Comparison of ENCODE assay signal across 8 mouse cellular contexts in genomic region chr1:191834825-191835224, GRCm38 (mm10). TPM values are rescaled to one million over a fixed set of nuclear protein-coding genes. Genes with fewer than 3 reads are reported as not detected.
DNase-seq lines count a peak whose midpoint lies in the region; ATAC-seq and TF ChIP-seq lines count a peak whose summit lies in the region.

No protein-coding gene starts in this region.

- no peak for TF ChIP-seq EP300 in heart, postnatal 0 days (IDR thresholded peaks at IDR 0.05; ENCODE audit: low read depth)

- H3K4me2 ChIP-seq in forebrain, embryonic 11.5 days (ENCODE audit: low read depth, low read length, severe bottlenecking), result no peak overlapping the region
- 0 out of 2 replicates have a peak overlapping the region, but pooled peaks have one; percentile 25 for H3K4me2 ChIP-seq in heart, postnatal 0 days (ENCODE audit: low read depth, low read length)
- no peak overlapping the region for H3K4me2 ChIP-seq in lung, embryonic 14.5 days

- peak; percentile 84 for DNase-seq in forebrain, embryonic 11.5 days (ENCODE audit: low spot score)
- peak; percentile 79 for DNase-seq in heart, postnatal 0 days (ENCODE audit: low spot score)
- peak; percentile 86 for DNase-seq in kidney, postnatal 14 days
- DNase-seq in lung, embryonic 14.5 days, result peak; percentile 90
- DNase-seq in ovary, postnatal 14 days (ENCODE audit: low spot score), result peak; percentile 60
- DNase-seq in thymus, postnatal 25 days, result peak; percentile 62

- peaks cover 49% of the 10 kb centered on the region for H3K4me1 ChIP-seq in E14TG2a.4 (replicated peaks; ENCODE audit: low read depth, low read length)
- H3K4me1 ChIP-seq in bone marrow macrophage, adult 2 months (ENCODE audit: control insufficient read depth, insufficient read depth, low read length), result peaks cover 4% of the 10 kb centered on the region; the same call in 1 of the 2 replicates
- H3K4me1 ChIP-seq in forebrain, embryonic 11.5 days (replicated peaks; ENCODE audit: control insufficient read depth, insufficient read depth, low read length), result no peaks in the 10 kb centered on the region; the same call in 1 of the 2 replicates
- H3K4me1 ChIP-seq in heart, postnatal 0 days (ENCODE audit: control insufficient read depth, insufficient read depth), result peaks cover 11% of the 10 kb centered on the region
- no peaks in the 10 kb centered on the region for H3K4me1 ChIP-seq in lung, embryonic 14.5 days (ENCODE audit: insufficient read depth)

- H3K27me3 ChIP-seq in E14TG2a.4 (ENCODE audit: insufficient read depth, low read length), result no peaks in the 10 kb centered on the region
- H3K27me3 ChIP-seq in forebrain, embryonic 11.5 days (ENCODE audit: control insufficient read depth, insufficient read depth, low read length), result no peaks in the 10 kb centered on the region
- no peaks in the 10 kb centered on the region for H3K27me3 ChIP-seq in heart, postnatal 0 days (ENCODE audit: control insufficient read depth, insufficient read depth, low read length)
- H3K27me3 ChIP-seq in lung, embryonic 14.5 days (ENCODE audit: insufficient read depth, low read length), result no peaks in the 10 kb centered on the region

- no peaks in the 10 kb centered on the region for H3K9me3 ChIP-seq in E14TG2a.4 (ENCODE audit: low read length)
- H3K9me3 ChIP-seq in forebrain, embryonic 11.5 days (ENCODE audit: control insufficient read depth, low read length), result no peaks in the 10 kb centered on the region
- H3K9me3 ChIP-seq in heart, postnatal 0 days (replicated peaks; ENCODE audit: control insufficient read depth, low read length), result no peaks in the 10 kb centered on the region
- H3K9me3 ChIP-seq in lung, embryonic 14.5 days (ENCODE audit: low read depth, low read length), result no peaks in the 10 kb centered on the region

- no peak for TF ChIP-seq POLR2A in bone marrow macrophage, adult 2 months (IDR thresholded peaks at IDR 0.05; ENCODE audit: borderline replicate concordance, low read depth, low read length)

- H3K4me3 ChIP-seq in E14TG2a.4 (replicated peaks; ENCODE audit: low read length), result no peak overlapping the region
- H3K4me3 ChIP-seq in bone marrow macrophage, adult 2 months (ENCODE audit: insufficient read depth, low read length), result no peak overlapping the region
- H3K4me3 ChIP-seq in forebrain, embryonic 11.5 days (ENCODE audit: low read depth, low read length), result no peak overlapping the region
- no peak overlapping the region for H3K4me3 ChIP-seq in heart, postnatal 0 days (ENCODE audit: low read depth, low read length)
- no peak overlapping the region for H3K4me3 ChIP-seq in lung, embryonic 14.5 days (ENCODE audit: low read depth, low read length)

- ATAC-seq in forebrain, embryonic 11.5 days (replicated peaks; ENCODE audit: low FRiP score), result peak; percentile 76
- peak; percentile 69 for ATAC-seq in heart, postnatal 0 days (ENCODE audit: insufficient read depth, low read depth)
- peak; percentile 47; the same call in 1 of the 2 replicates for ATAC-seq in lung, embryonic 14.5 days (ENCODE audit: insufficient read depth)

- TF ChIP-seq CTCF in E14TG2a.4 (conservative IDR thresholded peaks at IDR 0.05; ENCODE audit: low read length), result peak; percentile 43
- peak; percentile 68 for TF ChIP-seq CTCF in bone marrow macrophage, adult 2 months (IDR thresholded peaks at IDR 0.05; ENCODE audit: low read depth, low read length)
- TF ChIP-seq CTCF in heart, postnatal 0 days (IDR thresholded peaks at IDR 0.05; ENCODE audit: low read depth), result peak; percentile 79
- TF ChIP-seq CTCF in lung, embryonic 14.5 days (IDR thresholded peaks at IDR 0.05; ENCODE audit: low read depth), result peak; percentile 80

- peaks cover 47% of the 10 kb centered on the region for H3K36me3 ChIP-seq in E14TG2a.4 (ENCODE audit: insufficient read depth, low read length)
- H3K36me3 ChIP-seq in forebrain, embryonic 11.5 days (ENCODE audit: control insufficient read depth, insufficient read depth, low read length), result peaks cover 9% of the 10 kb centered on the region; the same call in 1 of the 2 replicates
- H3K36me3 ChIP-seq in heart, postnatal 0 days (replicated peaks; ENCODE audit: control insufficient read depth, insufficient read depth, low read length), result peaks cover 30% of the 10 kb centered on the region
- H3K36me3 ChIP-seq in lung, embryonic 14.5 days (ENCODE audit: insufficient read depth), result peaks cover 34% of the 10 kb centered on the region

- WGBS in forebrain, embryonic 11.5 days, result 11% methylated on average over 19 of the region's 19 CpGs
- WGBS in heart, postnatal 0 days, result 4% methylated on average over 19 of the region's 19 CpGs
- WGBS in lung, embryonic 14.5 days, result 8% methylated on average over 19 of the region's 19 CpGs

- H3K27ac ChIP-seq in bone marrow macrophage, adult 2 months (ENCODE audit: insufficient read depth, low read depth, low read length), result no peak overlapping the region
- no peak overlapping the region for H3K27ac ChIP-seq in forebrain, embryonic 11.5 days (ENCODE audit: low read depth, low read length)
- H3K27ac ChIP-seq in heart, postnatal 0 days (ENCODE audit: low read depth), result no peak overlapping the region
- no peak overlapping the region for H3K27ac ChIP-seq in lung, embryonic 14.5 days (ENCODE audit: low read depth)

- H3K9ac ChIP-seq in forebrain, embryonic 11.5 days (ENCODE audit: low read length), result no peak overlapping the region
- H3K9ac ChIP-seq in heart, postnatal 0 days (replicated peaks; ENCODE audit: low read depth, low read length), result no peak overlapping the region
- no peak overlapping the region; the same call in 1 of the 2 replicates for H3K9ac ChIP-seq in lung, embryonic 14.5 days

RNA-seq across cellular contexts. Expression of gene Nek2, which starts 13.6 kb away (rescaled TPM):
- polyA plus RNA-seq in bone marrow macrophage, adult 2 months (2012; ENCODE audit: insufficient read depth, insufficient read length, missing spikeins), result 13.1 and 15.9 TPM in 2 replicates
- polyA plus RNA-seq in forebrain, embryonic 11.5 days (2014; fragmentation: Nextera tagmentation; extraction: Ambion mirVana), result 55.6 and 59.5 TPM in 2 replicates
- total RNA-seq in heart, postnatal 0 days (2014; rRNA removed; ENCODE audit: low replicate concordance), result 14.8 and 28.2 TPM in 2 replicates
- polyA plus RNA-seq in heart, postnatal 0 days (2015; fragmentation: Nextera tagmentation; extraction: Ambion mirVana), result 9.4 and 11.7 TPM in 2 replicates
- polyA plus RNA-seq in lung, embryonic 14.5 days (2014; fragmentation: Nextera tagmentation; extraction: Ambion mirVana), result 43.7 and 46.8 TPM in 2 replicates
